Mouse (Mus musculus) midbrain, postnatal 0 days (tissue): ENCODE data around the gene Grin3b. TPM values are rescaled to one million over a fixed set of nuclear protein-coding genes. Genes with fewer than 3 reads are reported as not detected.
A peak's percentile ranks its signal among the peaks of the same experiment; 100 is the strongest.

Experiments used
- ATAC-seq: fragments of 200-750 bp; cut with Nextera tagmentation; 2 replicates; pipeline ENCODE4 v1.8.0; 2017; ENCODE audit warnings: moderate number of reproducible peaks, mild to moderate bottlenecking, moderate TSS enrichment, moderate library complexity; ENCODE audit not compliant: low FRiP score
- DNase-seq: peaks from one replicate; pipeline ENCODE4 v3.0.0-alpha.2; 2015; ENCODE audit warnings: low spot score
- H3K27ac ChIP-seq: fragments of 300-500 bp; sonication (generic); 2 replicates; pipeline ENCODE4 v1.5.1; 2014; ENCODE audit warnings: low read depth, mild to moderate bottlenecking, low read length, mixed read lengths
- H3K27me3 ChIP-seq: fragments of 300-500 bp; sonication (generic); 2 replicates; pipeline ENCODE4 v1.6.1; 2014; ENCODE audit warnings: low read length, control low read depth, mixed read lengths; ENCODE audit not compliant: insufficient read depth
- H3K36me3 ChIP-seq: fragments of 300-500 bp; sonication (generic); 2 replicates; pipeline ENCODE4 v1.6.1; 2014; ENCODE audit warnings: low read length, control low read depth, mixed read lengths; ENCODE audit not compliant: insufficient read depth
- H3K4me1 ChIP-seq: fragments of 300-500 bp; sonication (generic); 2 replicates; pipeline ENCODE4 v1.6.1; 2014; ENCODE audit warnings: mild to moderate bottlenecking, control low read depth, antibody characterized with exemption, low read length, mixed read lengths; ENCODE audit not compliant: insufficient read depth
- H3K4me2 ChIP-seq: fragments of 300-500 bp; sonication (generic); 2 replicates; pipeline ENCODE4 v1.6.1; 2014; ENCODE audit warnings: low read depth, mild to moderate bottlenecking, low read length, mixed read lengths; ENCODE audit not compliant: poor library complexity, severe bottlenecking
- H3K4me3 ChIP-seq: fragments of 300-500 bp; sonication (generic); 2 replicates; pipeline ENCODE4 v1.5.1; 2014; ENCODE audit warnings: low read depth, mild to moderate bottlenecking, low read length, moderate library complexity
- H3K9ac ChIP-seq: fragments of 300-500 bp; sonication (generic); replicated peaks from 2 replicates; pipeline ENCODE4 v1.6.1; 2014; ENCODE audit warnings: mild to moderate bottlenecking, low read length, moderate library complexity, mixed read lengths; ENCODE audit not compliant: poor library complexity, severe bottlenecking
- H3K9me3 ChIP-seq: fragments of 300-500 bp; sonication (generic); 2 replicates; pipeline ENCODE4 v1.6.1; 2016; ENCODE audit warnings: low read length, control low read depth
- CTCF ChIP-seq: IDR thresholded peaks from 2 replicates; pipeline ENCODE4 v1.5.1; 2016; ENCODE audit warnings: antibody characterized with exemption, mild to moderate bottlenecking
- WGBS: fragments of 180-500 bp; shearing (Covaris S2); extraction: QIAGEN DNeasy Blood & Tissue Kit; methylation state at CpG from one replicate; pipeline ENCODE4 v1.1.7; 2014; 5-methylcytosine and 5-hydroxymethylcytosine counted together
- polyA plus RNA-seq: library from polyadenylated mRNA; unstranded; fragments of >200 nt; fragmentation: Nextera tagmentation; extraction: Ambion mirVana; gene quantifications from 2 replicates; pipeline ENCODE4 v1.2.1, GENCODE M21; 2015
- total RNA-seq: library from RNA; depleted of rRNA; stranded (reverse); fragments of >200 nt; gene quantifications from 2 replicates; pipeline ENCODE4 v1.2.3, GENCODE M21; 2014

Grin3b gene
- total and polyA plus RNA-seq, 2 experiments from 2014 or later, result 0.21 to 2.2 TPM

GRCm38 (mm10) chr10:79991548-79991947 is 21.0 kb downstream of the Grin3b start:
- Histone ChIP-seq H3K27ac (no peak overlapping the region), H3K4me1 (0 out of 2 replicates have a peak, but pooled peaks cover 2% of the 10 kb centered on the region), H3K27me3 (peaks cover 24% of the 10 kb centered on the region), H3K4me3 (no peak overlapping the region), H3K36me3 (no peaks in the 10 kb centered on the region), H3K9me3 (no peaks in the 10 kb centered on the region), H3K4me2 (no peak overlapping the region), H3K9ac (no peak overlapping the region)
- WGBS, result 86% methylated on average over 6 of the region's 6 CpGs
- ATAC-seq (no peak), DNase-seq (no peak)
- TF ChIP-seq CTCF, result peak; percentile 18; the same call in 1 of the 2 replicates

GRCm38 (mm10) chr10:79994397-79995115 is 24.0 kb downstream of the Grin3b start:
- no peak overlapping the region for H3K9ac ChIP-seq
- H3K9me3 ChIP-seq, result no peaks in the 10 kb centered on the region
- H3K27ac ChIP-seq, result no peak overlapping the region
- no peak overlapping the region for H3K4me3 ChIP-seq
- H3K4me2 ChIP-seq, result no peak overlapping the region
- H3K27me3 ChIP-seq, result peaks cover 5% of the 10 kb centered on the region
- DNase-seq, result no peak
- H3K36me3 ChIP-seq, result no peaks in the 10 kb centered on the region
- no peak for TF ChIP-seq CTCF
- WGBS, result 86% methylated on average over 16 of the region's 16 CpGs
- no peak for ATAC-seq
- H3K4me1 ChIP-seq, result no peaks in the 10 kb centered on the region

GRCm38 (mm10) chr10:79995636-79996035 is 25.1 kb downstream of the Grin3b start:
- WGBS, result 80% methylated on average over 1 of the region's 1 CpGs
- Histone ChIP-seq H3K9ac (no peak overlapping the region), H3K27me3 (no peaks in the 10 kb centered on the region), H3K9me3 (no peaks in the 10 kb centered on the region), H3K4me1 (no peaks in the 10 kb centered on the region), H3K4me3 (no peak overlapping the region), H3K27ac (no peak overlapping the region), H3K4me2 (no peak overlapping the region), H3K36me3 (no peaks in the 10 kb centered on the region)
- no peak for DNase-seq
- TF ChIP-seq CTCF, result no peak
- ATAC-seq, result no peak

- peak; percentile 41 for TF ChIP-seq CTCF
- peak within 1 kb of the TSS; percentile 38 for H3K4me3 ChIP-seq
- no peaks in the 10 kb centered on the region for H3K9me3 ChIP-seq
- H3K27ac ChIP-seq, result no peak within 1 kb of the TSS
- WGBS, result under 1% methylated on average over 34 of the region's 34 CpGs
- DNase-seq (peak; percentile 98), ATAC-seq (peak; percentile 92)
- H3K27me3 ChIP-seq, result no peaks in the 10 kb centered on the region
- H3K36me3 ChIP-seq, result no peaks in the 10 kb centered on the region
- H3K4me1 ChIP-seq, result no peaks in the 10 kb centered on the region
- H3K4me2 ChIP-seq, result peak within 1 kb of the TSS; percentile 72
- peak within 1 kb of the TSS; percentile 25; the same call in 1 of the 2 replicates for H3K9ac ChIP-seq
Observed at GRCm38 (mm10) chr10:79996272-79997033, 25.9 kb downstream of the Grin3b start, which contains the start of gene Abca7. Gene Abca7, plus strand, starts transcription at chr10:79996494.

- Histone ChIP-seq H3K4me1 (no peaks in the 10 kb centered on the region), H3K4me3 (peak overlapping the region; percentile 38), H3K27ac (no peak overlapping the region), H3K9me3 (no peaks in the 10 kb centered on the region), H3K4me2 (peak overlapping the region; percentile 72), H3K9ac (no peak overlapping the region), H3K27me3 (peaks cover 4% of the 10 kb centered on the region; the same call in 1 of the 2 replicates), H3K36me3 (no peaks in the 10 kb centered on the region)
- DNase-seq (peak; percentile 89), ATAC-seq (peak; percentile 42; the same call in 1 of the 2 replicates)
- TF ChIP-seq CTCF, result no peak
- under 1% methylated on average over 35 of the region's 35 CpGs for WGBS
Observed at GRCm38 (mm10) chr10:79997034-79997760, 26.7 kb downstream of the Grin3b start.
